Mouse (Mus musculus) G1E (cell line): ENCODE data around the gene Tagln3.

Source experiments
- CTCF ChIP-seq: IDR thresholded peaks from 2 replicates; pipeline ENCODE4 v1.5.1; 2012; ENCODE audit warnings: low read depth, low read length, inconsistent platforms, mixed read lengths
- GATA1 ChIP-seq: IDR thresholded peaks from 2 replicates; pipeline ENCODE4 v1.6.1; 2012; ENCODE audit warnings: borderline replicate concordance, low read length, inconsistent platforms, mixed read lengths
- GATA2 ChIP-seq: IDR thresholded peaks from 2 replicates; pipeline ENCODE4 v1.6.1; 2012; ENCODE audit warnings: low read depth, low read length, inconsistent platforms, borderline replicate concordance
- TAL1 ChIP-seq: conservative IDR thresholded peaks from 2 replicates; pipeline ENCODE4 v1.6.1; 2012; ENCODE audit warnings: low read depth, low read length, inconsistent platforms, mixed read lengths

DNA sequence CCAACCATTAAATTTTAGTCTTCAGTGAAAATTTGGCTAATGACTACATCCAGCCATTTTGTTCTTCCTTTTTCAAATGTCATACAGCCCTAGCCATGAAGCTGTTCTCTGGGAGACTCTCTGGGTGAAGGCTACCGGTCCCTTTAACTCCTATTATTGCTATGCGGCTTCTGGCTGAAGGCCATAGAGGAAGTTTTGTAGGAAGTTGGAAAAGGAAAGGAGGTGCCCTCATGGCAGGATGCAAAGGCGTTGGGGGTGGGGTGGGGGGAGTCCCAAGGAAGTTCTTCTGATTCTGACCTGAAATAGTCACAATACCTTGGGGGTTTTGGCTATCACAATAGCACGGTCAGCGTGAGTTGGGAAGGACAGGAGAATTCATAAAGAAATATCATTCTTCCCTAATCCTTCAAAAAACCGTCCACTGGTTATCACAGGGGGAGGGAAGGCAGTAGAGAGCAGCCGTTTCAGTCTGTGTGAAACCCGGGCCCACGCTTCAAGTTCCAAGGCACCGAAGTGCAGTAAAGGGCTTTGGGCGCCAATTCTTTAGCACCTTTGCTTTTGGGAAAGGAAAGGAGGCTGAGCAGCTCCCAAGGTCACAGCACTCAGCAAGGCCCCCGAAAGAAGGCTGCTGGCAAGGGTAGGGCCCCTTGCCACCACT, 33.1 kb upstream of the Tagln3 start:
- TF ChIP-seq CTCF, result no peak
- TF ChIP-seq GATA2, result no peak
- TF ChIP-seq GATA1, result no peak
- TF ChIP-seq TAL1, result no peak
